Mouse (Mus musculus): ENCODE data around the gene Irx6. TPM values are rescaled to one million over a fixed set of nuclear protein-coding genes. Genes with fewer than 3 reads are reported as not detected.

Gene Irx6
- polyA plus RNA-seq, 1 experiment: not detected

- no peak overlapping the region for H3K4me3 ChIP-seq (replicated peaks; ENCODE audit: extremely low read depth, low read depth, low read length)
- H3K4me1 ChIP-seq (ENCODE audit: control insufficient read depth, insufficient read depth, low read length): no peaks in the 10 kb centered on the region
- WGBS: 5% methylated on average over 11 of the region's 11 CpGs
- TF ChIP-seq POLR2A (IDR thresholded peaks at IDR 0.05; ENCODE audit: borderline replicate concordance, extremely low read depth, low read depth, low read length) (no peak), CTCF (IDR thresholded peaks at IDR 0.05; ENCODE audit: insufficient read depth, low read length) (no peak)
- no peak for DNase-seq
These were observed 987 bp upstream of the Irx6 start for GRCm38 (mm10) chr8:92673101-92673500.

DNA sequence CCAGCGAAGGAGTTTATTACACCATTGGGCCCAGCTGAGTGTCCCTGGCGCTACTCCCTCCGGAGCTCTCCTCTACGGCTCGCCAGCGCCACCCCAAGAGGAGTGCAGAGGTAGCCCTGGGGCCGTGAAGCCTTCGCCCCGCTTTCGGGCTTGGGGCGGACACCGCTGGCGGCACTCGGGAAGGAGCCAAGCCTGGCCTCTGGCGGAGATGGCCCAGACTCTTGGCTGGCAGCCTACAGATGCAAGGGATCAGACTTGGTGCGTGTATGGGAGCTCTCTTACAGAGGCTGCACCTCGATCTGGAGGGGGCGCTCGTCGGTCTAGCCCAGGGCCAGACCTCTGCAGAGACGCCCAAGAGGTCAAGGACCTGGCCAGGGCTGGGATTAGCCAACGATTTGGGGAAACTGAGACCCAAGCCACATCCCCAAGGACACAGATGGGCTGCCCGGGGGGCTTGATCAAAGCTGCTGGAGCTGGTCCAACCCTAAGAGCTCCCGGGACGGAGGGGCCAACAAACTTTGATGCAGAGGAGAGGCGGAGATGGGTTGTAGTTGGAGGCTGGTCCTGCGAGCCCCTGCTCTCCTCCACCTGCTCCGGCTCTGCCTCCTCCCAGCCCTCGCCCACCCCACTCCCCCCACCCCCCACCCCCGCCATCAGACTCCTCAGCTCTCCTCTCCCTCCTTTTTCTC, 389 bp upstream of the Irx6 start:
- no peaks in the 10 kb centered on the region for H3K4me1 ChIP-seq (ENCODE audit: control insufficient read depth, insufficient read depth, low read length)
- H3K4me3 ChIP-seq (replicated peaks; ENCODE audit: extremely low read depth, low read depth, low read length): no peak overlapping the region
- no peak for TF ChIP-seq POLR2A (IDR thresholded peaks at IDR 0.05; ENCODE audit: borderline replicate concordance, extremely low read depth, low read depth, low read length)
- no peak for TF ChIP-seq CTCF (IDR thresholded peaks at IDR 0.05; ENCODE audit: insufficient read depth, low read length)
- DNase-seq: peak; percentile 37
- WGBS: 1% methylated on average over 30 of the region's 30 CpGs

DNA sequence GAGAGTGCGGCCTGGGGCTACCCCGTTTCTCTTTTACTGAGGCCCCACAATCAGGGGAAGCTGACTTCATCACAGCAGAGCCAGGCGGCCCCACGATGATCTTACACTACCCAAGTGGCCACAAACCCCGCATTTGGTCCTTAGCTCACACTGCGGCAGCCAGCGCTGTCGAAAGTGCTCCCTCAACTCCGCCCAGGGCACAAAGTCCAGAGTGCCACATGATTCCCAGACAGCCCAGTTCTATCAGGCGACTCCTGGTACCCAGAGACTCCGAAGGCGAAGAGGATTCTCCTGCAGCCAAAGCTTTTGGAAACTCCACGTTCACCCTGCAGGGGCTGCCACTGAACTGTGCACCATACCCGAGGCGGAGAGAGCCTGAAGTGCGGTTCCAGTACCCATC, 4.3 kb downstream of the Irx6 start:
- DNase-seq: no peak
- no peak for TF ChIP-seq CTCF (IDR thresholded peaks at IDR 0.05; ENCODE audit: insufficient read depth, low read length)
- no peak for TF ChIP-seq POLR2A (IDR thresholded peaks at IDR 0.05; ENCODE audit: borderline replicate concordance, extremely low read depth, low read depth, low read length)
- Histone ChIP-seq H3K4me3 (replicated peaks; ENCODE audit: extremely low read depth, low read depth, low read length) (no peak overlapping the region), H3K4me1 (ENCODE audit: control insufficient read depth, insufficient read depth, low read length) (no peaks in the 10 kb centered on the region)
- whole genome bisulfite sequencing: 14% methylated on average over 16 of the region's 16 CpGs

- 83% methylated on average over 5 of the region's 5 CpGs for WGBS
- TF ChIP-seq CTCF (IDR thresholded peaks at IDR 0.05; ENCODE audit: insufficient read depth, low read length): no peak
- TF ChIP-seq POLR2A (IDR thresholded peaks at IDR 0.05; ENCODE audit: borderline replicate concordance, extremely low read depth, low read depth, low read length): no peak
- no peaks in the 10 kb centered on the region for H3K4me1 ChIP-seq (ENCODE audit: control insufficient read depth, insufficient read depth, low read length)
- H3K4me3 ChIP-seq (replicated peaks; ENCODE audit: extremely low read depth, low read depth, low read length): no peak overlapping the region
- no peak for DNase-seq
These were observed 23.3 kb downstream of the Irx6 start for GRCm38 (mm10) chr8:92697361-92697760.

DNA sequence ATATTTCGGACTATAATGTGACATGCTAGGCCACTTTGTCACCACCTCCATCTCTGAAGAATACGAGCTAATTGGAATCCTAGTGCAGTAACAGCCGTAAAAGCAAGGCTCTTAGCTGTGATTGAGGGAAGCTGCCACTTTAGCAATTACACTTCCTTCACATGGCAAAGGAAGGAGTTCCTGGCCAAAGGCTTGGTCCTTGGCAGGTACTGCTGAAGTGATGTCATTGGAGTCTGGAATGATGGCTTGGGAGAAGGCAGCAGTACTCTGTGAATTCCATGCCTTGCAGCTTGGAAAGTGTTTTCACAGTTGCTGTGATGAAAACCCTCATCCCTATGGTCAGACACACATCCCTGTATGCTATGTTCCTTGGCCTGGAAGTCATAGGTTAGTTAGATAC, 24.3 kb downstream of the Irx6 start:
- H3K4me3 ChIP-seq (replicated peaks; ENCODE audit: extremely low read depth, low read depth, low read length): no peak overlapping the region
- DNase-seq: no peak
- TF ChIP-seq CTCF (IDR thresholded peaks at IDR 0.05; ENCODE audit: insufficient read depth, low read length) (no peak), POLR2A (IDR thresholded peaks at IDR 0.05; ENCODE audit: borderline replicate concordance, extremely low read depth, low read depth, low read length) (no peak)
- 66% methylated on average over 3 of the region's 3 CpGs for WGBS
- no peaks in the 10 kb centered on the region for H3K4me1 ChIP-seq (ENCODE audit: control insufficient read depth, insufficient read depth, low read length)

- no peak for DNase-seq
These were observed 25.9 kb downstream of the Irx6 start for GRCm38 (mm10) chr8:92699922-92700540.

GRCm38 (mm10) chr8:92703375-92703774, 29.3 kb downstream of the Irx6 start:
- Histone ChIP-seq H3K4me3 (replicated peaks; ENCODE audit: extremely low read depth, low read depth, low read length) (no peak overlapping the region), H3K4me1 (ENCODE audit: control insufficient read depth, insufficient read depth, low read length) (no peaks in the 10 kb centered on the region)
- no peak for DNase-seq
- WGBS: 59% methylated on average over 3 of the region's 3 CpGs
- TF ChIP-seq CTCF (IDR thresholded peaks at IDR 0.05; ENCODE audit: insufficient read depth, low read length) (no peak), POLR2A (IDR thresholded peaks at IDR 0.05; ENCODE audit: borderline replicate concordance, extremely low read depth, low read depth, low read length) (no peak)

More at GRCm38 (mm10) chr8:92699922-92700540, 25.9 kb downstream of the Irx6 start:
- whole genome bisulfite sequencing: 57% methylated on average over 8 of the region's 8 CpGs
- TF ChIP-seq POLR2A (IDR thresholded peaks at IDR 0.05; ENCODE audit: borderline replicate concordance, extremely low read depth, low read depth, low read length): no peak
- TF ChIP-seq CTCF (IDR thresholded peaks at IDR 0.05; ENCODE audit: insufficient read depth, low read length): no peak
- Histone ChIP-seq H3K4me1 (ENCODE audit: control insufficient read depth, insufficient read depth, low read length) (no peaks in the 10 kb centered on the region), H3K4me3 (replicated peaks; ENCODE audit: extremely low read depth, low read depth, low read length) (no peak overlapping the region)

- WGBS: 44% methylated on average over 2 of the region's 2 CpGs
- Histone ChIP-seq H3K4me1 (ENCODE audit: control insufficient read depth, insufficient read depth, low read length) (no peaks in the 10 kb centered on the region), H3K4me3 (replicated peaks; ENCODE audit: extremely low read depth, low read depth, low read length) (no peak overlapping the region)
- TF ChIP-seq POLR2A (IDR thresholded peaks at IDR 0.05; ENCODE audit: borderline replicate concordance, extremely low read depth, low read depth, low read length) (no peak), CTCF (IDR thresholded peaks at IDR 0.05; ENCODE audit: insufficient read depth, low read length) (no peak)
- no peak for DNase-seq
These were observed 32.2 kb downstream of the Irx6 start for GRCm38 (mm10) chr8:92706311-92706710.

- DNase-seq: no peak
- no peaks in the 10 kb centered on the region for H3K4me1 ChIP-seq (ENCODE audit: control insufficient read depth, insufficient read depth, low read length)
- 74% methylated on average over 1 of the region's 1 CpGs for WGBS
- no peak overlapping the region for H3K4me3 ChIP-seq (replicated peaks; ENCODE audit: extremely low read depth, low read depth, low read length)
- TF ChIP-seq POLR2A (IDR thresholded peaks at IDR 0.05; ENCODE audit: borderline replicate concordance, extremely low read depth, low read depth, low read length): no peak
These were observed 39.2 kb downstream of the Irx6 start for GRCm38 (mm10) chr8:92713286-92713685.

DNA sequence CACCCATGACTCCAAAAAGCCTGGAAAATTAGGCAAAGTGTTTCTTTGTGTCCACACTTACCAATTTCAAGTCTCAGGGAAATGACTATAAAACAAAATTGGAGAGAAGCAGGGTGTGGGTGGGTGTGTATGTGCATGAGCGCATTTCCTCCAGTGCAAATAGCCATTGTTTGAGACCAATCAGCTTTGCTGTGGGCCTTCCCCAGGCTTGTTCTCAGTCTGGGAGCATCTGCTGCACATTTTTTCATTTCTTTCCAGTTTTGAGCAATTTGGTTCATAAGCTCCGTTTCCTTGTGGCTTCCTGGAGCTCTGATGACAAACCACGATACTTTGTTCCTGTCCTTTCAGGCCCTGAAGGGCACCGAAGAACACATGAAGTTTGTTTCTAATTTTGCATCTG, 43.3 kb downstream of the Irx6 start:
- Histone ChIP-seq H3K4me1 (ENCODE audit: control insufficient read depth, insufficient read depth, low read length) (no peaks in the 10 kb centered on the region), H3K4me3 (replicated peaks; ENCODE audit: extremely low read depth, low read depth, low read length) (no peak overlapping the region)
- no peak for DNase-seq
- no peak for TF ChIP-seq POLR2A (IDR thresholded peaks at IDR 0.05; ENCODE audit: borderline replicate concordance, extremely low read depth, low read depth, low read length)
- TF ChIP-seq CTCF (IDR thresholded peaks at IDR 0.05; ENCODE audit: insufficient read depth, low read length): no peak
- WGBS: 56% methylated on average over 4 of the region's 4 CpGs

Measured in lung, adult 2 months (tissue).